Mouse (Mus musculus) 3134 (cell line): ENCODE data around the gene Lsm4.

Source experiments
- DNase-seq: peaks from one replicate; pipeline ENCODE4 v3.0.0-alpha.2; 2011; ENCODE audit warnings: low spot score; ENCODE audit not compliant: insufficient read length; ENCODE audit errors: extremely low read depth

Lsm4 gene

DNA sequence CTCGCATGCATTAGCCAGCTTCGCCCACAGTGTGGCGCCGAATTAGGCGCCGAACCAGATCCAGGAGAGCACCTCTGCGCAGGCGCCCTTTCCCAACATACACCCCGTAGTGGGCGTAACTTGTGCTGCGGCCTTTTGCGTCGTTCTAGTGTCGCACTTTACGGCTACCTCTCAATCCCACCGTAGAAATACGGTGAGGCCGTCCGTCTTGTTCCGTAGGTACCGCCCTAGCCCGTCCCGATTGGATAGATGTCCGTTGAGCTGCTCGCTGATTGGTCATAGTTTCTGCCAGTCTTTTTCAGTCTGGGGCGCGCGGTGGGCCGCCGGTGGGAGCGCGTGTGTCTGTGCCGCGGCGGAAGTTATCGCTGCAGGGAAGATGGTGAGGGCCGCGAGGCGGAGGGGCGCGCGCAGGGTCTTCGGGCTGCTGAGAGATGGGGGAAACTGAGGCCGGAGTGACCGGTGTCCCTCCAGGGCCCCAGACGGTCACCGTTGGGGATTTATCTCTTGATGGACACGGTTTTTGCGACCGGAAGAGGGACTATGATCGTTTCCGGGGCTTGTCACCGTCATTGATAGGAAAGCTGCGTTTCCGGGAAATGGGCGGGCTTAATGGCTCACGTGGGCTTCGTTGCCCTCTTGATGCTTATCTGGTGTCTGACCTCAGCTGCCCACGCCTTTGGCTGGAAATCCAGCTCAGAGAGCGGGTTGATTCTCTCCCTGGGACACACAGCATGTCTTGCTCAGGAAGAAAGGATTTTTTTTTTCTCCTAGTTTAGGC is at the start of gene Lsm4:
Gene Lsm4 (plus strand): TSS at position 170 of the 778 bp plus-strand sequence.
- DNase-seq = peak; percentile 95

DNA sequence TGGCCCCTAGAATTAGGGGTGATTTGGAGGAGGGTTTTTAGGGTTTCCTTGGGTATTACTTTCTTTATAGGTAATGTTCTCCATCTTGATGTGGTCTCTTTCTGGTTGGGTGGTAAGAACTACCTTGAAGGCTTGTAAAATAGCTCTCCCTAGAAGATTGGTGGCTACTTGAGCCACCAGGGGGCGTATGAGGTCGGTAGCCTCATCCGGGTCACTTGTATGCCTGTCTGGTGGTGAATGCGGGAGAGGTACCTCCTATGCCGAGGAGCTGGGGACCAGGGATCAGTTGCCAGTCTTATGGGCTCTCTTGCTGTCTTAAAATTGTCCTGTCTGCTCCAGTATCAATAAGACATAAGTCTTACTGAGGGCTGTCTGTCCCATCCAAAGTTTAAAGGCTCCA is 47.9 kb upstream of the Lsm4 start:
- DNase-seq = no peak

DNA sequence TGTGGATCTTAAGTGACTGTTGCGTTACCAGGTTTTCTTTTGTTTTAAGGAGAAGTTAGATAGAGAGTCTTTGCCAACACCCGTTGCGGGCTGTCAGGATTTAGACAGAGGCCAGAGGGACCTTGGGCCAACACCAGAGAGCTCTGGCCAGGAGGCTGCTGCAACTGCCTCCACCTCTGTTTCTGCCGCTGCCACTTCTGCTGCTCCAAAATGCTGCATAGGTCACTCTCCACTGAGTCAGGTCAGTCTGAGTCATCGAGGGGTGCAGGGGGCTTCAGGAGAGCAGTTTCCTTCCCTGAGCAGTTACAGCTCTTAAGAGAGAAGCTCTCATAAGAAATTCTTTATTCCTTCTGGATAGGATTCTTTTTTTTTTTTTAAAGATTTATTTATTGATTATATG is 46.0 kb upstream of the Lsm4 start:
- peak; percentile 66 for DNase-seq

DNA sequence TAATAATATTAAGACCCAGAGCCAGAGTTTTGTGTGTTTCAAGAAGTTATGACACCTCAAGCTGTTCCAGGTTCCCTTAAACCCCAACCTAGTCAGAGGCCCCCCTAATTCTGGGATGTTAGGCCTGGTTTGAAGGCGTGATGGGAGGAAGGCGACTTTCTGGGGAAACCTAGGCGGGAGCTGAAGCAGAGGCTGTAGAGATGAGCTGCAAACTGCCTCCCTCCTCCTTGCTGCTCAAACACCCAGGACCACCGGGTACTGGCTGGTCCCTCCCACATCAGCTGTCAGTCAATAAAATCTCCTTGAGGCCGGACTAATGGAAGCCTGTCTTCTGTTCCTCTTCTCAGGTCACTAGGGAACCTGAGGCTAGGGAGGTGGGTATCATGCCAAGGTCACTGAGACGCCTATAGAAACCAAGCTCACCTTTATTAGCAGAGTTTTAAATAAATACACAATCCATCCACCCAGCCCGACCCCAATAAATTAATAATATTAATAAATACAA is 44.0 kb upstream of the Lsm4 start:
- DNase-seq = no peak

DNA sequence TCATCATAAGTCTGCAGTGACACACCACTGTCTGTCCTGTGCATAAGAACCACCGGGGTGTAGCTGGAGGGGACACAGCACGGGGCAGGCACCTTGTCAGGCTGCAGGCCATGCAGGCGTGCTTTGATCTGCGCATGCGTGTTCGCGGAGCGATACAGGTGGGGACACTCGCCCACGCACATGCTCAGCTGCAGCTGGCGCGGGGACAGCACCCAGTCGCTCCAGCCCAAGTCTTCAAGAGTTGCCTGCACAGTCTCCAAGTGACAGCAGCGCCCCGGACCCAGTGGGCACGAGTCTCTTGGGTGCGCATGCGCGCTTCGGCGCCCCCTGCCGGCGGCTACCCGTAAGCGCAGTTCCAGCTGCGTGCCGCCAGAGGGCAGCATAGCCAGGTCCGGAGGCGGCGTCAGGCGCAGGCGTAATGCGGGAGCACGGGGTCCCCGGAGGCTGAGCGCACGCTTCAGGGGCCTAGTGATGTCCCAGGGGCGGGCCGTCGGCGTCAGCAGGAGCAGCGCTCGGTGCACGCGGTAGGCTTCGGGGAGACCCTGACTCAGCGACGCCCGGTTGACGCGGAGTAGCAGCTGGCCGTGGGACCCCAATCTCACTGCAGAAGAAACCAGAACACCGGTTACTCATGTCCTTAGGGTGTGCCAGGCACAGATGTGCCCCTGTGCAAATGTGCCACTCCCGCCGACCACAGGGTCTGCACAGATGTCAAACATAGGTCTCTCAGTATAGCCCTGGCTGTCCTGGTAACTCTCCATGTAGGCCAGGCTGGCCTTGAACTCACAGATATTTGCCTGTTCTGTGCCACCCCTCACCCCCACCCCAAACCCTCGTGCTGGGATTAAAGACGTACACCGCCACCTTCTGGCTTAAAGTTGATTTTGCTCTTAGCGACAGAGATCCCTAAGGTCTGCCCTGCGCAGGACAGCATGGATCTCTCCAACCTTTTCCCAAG is 43.2 kb upstream of the Lsm4 start:
- peak; percentile 92 for DNase-seq

DNA sequence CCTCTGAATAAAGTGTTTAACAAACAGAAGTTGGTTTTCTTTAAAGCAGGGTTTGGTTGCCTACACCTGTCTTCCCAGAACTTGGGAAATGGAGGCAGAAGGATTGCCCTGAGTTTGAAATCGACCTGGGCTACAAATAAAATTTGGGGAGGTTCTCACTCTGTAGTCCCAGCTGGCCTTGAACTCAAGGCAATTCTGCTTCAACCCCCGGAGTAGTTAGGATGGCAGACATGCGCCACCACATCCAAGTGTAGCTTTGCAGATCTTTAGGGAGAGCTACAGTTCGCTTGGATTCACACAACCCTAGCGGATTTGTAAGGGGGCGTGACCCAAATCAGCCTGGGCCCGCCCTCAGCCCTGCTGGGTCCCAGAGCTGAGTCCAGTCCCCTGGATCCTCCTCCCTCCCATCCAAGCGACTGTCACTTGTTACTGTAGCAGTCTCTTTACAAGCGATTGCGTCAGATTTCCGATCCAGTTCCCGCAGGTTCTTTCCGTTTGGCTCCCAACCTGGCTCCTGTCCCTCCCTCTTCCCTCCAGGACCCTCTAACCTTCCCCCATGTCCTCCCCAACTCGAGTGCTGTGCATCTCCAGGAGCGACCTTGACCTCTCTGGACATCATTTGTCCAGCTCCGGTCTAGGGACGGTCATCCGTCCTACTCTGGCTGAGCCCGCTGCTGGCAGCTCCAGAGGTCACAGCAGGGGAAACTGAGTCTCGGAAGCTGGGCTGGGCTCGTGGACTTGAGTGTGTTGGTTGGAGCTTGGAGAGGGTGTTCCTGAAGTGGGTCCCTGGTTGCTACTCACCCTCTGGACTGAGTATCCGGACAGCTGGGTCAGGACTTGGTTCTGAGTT is 42.3 kb upstream of the Lsm4 start:
- peak; percentile 80 for DNase-seq

DNA sequence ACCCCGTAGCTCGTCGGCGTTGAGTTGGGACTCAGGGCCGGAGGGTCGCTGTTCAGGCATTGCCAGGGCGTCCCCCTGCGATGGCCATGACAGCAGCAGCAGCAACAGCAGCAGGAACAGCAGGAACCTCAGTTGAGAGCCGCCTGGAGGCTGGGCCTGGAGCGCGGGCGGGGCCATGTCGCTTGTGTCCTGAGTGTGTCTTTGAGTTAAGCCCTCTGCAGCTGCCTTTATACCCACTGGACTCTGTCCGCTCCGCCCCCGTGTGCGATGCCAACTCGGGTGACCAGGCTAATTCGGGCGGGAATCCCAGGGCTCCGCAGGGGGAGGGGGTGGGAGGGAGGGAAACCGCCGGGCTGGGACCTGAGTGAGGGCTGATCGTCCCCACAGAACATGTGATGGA is 41.6 kb upstream of the Lsm4 start:
- peak; percentile 52 for DNase-seq

DNA sequence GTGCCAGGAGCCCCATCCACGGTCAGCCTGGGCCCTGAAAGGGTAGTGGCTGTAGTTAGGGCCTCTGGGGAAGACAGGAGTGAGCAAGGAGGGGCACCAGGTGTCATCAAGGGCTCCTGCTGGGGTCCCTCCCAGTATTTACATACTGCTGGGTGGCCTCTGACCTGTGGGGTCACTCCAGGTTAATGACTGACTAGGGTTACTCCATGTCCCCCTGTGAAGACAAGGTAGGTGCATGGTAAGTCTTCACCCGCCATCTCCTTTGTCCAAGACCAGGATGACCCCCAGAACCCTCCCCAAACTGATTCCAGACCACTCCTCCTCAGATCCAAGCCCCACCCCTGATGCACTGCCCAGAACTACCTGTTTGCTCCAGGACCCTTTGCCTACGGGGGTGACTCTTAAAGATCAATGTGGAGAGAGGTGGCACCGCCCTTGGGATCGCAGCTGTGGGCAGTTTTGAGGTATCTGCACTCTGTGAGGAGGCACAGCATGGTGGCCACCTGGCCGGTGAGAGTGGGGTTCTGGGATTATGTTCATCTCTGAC is 40.6 kb upstream of the Lsm4 start, which contains the start of gene Gdf15:
Gene Gdf15 (minus strand): TSS at position 111 of the 547 bp plus-strand sequence.
- DNase-seq = no peak

DNA sequence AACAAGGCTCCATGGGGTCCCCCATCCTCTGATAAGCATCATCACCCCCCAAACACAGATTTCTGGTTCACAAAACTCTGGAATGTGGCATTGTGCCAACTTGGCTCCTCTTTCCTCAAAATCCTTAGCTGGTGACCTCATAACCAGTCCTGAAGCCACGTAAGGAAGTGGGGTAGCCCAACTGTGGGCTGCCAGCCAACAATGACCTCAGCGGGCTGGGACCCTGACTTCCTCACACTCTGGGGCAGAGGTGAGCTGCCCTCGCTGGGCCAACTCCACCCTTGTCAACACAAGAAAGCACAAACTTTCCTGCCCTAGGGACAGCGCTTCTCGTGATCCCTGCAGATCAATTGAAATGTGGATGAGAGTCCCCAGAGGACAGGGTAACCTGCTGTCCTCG is 39.0 kb upstream of the Lsm4 start:
- DNase-seq = peak; percentile 81

DNA sequence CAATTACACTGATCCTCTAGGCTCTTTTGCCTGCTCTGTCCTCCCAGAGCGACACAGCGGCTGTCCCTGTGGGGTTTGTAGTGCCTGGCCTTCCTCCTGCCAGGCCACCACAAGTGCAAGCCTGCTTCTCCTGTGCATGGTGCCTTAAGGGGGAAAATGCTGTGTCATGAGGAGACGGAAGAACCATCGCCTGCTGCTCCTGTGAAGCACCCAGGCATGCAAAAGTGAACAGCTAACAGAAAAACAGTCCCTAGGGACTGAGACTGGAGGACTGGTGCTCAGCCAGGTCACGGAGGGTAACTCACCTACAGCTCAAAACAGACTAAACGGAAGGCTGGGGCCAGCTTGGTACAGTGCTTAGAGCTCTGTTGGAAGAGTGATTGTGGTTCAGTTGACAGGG is 37.5 kb upstream of the Lsm4 start:
- DNase-seq = peak; percentile 53

DNA sequence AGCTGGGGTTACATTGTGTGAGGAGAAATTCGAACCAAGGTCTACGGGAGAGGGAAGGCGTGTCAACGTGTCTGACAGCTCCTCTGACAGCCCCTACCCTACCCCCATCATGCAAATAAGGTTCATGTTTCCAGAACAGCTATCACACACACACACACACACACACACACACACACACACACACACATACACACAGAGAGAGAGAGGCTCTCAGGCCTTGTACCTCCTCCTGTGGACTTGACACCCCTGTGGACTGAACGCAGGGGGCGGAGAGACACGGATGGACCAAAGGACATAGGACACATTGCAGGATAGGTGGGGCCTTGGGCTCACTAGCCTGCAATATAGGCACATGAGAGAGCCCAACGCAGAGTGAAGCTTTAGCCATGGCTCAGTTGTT is 36.2 kb upstream of the Lsm4 start:
- DNase-seq = no peak

DNA sequence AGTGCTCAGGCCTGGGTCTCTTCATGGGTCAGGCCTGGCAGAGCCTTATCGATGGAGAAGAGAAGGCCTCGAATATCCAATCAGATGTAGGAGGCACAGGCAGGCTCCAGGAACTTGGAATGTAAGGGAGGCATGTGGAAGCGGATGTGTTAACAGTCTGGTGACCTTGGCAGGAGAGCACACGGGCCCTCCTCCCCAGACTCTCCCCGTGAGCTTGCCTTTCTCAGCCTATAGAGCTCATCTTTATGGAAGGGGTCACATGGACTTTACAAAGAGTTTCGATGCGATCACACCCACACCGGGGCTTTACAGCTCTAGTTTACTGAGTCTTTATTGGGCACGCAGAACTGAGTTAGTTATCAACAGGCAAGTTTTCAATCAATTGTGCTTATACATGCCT is 34.3 kb upstream of the Lsm4 start:
- no peak for DNase-seq

DNA sequence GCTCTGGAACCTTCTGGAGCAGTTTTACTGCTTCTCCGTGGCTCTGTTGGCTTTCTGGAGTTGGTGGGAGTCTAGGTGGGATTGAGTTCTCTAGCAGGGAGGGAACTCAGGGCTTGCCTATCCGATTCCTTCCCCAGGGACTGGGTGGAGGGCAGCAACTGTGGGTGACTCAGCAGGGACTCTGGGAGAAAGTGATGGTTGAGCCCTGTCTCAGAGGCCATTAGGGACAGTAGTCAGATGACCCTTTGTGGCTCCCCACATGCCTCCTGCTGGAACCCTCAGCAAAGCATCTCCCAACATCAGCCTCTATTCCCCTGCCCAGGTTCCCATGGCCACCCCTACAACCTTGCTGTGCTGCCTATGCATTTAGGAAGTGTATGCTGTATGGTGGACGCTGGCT is 30.0 kb upstream of the Lsm4 start:
- peak; percentile 55 for DNase-seq

DNA sequence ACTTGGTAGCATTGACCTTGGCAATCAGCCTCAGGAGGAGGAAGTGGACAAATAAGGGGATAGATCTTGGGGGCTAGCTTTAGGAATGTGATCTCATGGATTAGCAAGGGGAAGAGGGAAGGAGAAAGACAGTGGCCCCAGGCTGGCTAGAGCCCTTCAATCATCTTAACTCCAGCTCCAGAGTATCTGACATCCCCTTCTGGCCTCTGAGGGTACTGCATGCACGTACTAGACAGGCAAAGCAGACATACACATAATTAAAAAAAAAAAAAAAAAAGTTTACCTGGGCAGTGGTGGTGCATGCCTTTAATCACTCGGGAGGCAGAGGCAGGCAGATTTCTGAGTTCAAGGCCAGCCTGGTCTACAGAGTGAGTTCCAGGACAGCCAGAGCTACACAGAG is 29.0 kb upstream of the Lsm4 start:
- DNase-seq = no peak

DNA sequence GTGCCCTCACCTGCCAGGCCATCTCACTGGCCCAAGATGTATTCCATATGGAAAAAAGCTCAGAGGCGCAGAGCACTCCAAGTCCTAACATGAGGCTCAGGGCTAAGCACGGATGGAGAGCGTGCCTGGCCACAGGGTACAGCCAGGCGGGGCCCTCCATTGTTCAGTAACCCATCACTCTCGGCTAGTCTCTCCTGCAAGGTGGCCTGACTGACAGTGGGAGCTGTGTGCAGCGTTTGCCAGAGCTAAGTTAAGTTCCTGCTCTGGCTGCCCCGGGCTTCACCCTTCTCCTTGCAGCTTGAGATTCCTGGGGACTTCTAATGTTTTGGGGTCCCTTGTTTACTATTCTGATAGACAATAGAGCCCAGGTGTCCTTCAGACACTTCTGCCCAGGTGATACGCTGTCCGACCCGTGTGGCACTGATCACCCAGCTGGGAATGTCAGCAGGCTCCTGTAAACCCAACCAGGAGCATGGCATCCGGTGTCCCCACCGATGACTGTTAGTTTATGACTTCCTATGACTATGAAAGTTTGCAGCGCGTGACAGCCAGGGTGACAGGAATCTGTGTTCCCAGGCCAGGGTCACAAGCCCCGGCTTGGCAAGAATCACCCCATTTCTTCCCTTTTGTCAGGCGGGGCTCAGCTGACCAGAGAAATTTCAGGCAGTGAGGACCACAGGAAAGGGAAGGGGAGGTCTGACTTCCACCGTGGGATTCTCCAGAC is 27.4 kb upstream of the Lsm4 start:
- DNase-seq = no peak

DNA sequence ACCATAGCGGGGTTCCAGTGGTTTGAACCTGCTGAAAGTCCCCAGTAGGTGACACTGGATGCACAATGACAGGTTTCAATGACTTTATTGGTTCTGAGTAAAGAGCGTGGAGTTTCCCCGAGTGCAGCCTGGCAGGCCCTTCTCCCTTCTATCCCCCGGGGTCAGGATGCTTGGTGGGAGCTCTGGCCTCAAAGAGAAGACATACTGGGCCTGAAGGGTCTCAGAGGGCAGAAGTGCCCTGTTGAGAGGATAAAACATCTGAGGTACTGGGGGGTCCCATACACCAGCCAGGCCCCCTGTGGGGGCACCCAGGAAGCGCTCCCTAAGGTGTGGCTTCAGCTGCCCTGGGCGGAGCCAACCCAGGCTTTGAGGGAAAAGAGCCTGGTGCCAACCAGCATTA is 26.7 kb upstream of the Lsm4 start:
- no peak for DNase-seq

DNA sequence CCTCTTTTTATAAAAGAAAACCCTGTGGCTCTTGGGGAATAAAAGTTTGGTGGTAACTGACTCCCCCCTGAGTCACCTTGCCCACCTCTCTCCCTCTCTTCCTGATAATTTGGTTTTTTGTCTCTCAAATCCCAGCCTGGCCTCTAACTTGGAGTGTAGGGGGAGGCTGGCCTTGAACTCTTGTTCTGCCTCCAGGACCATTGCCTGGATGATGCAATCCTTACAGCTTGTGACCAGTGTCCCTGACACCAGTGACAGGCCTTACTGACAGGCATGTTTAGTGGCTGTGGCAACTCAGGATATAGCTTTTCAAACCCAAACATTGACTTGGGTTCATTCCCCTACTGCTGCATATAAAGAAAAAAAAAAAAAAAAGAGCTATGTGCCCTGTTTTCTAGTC is 26.3 kb upstream of the Lsm4 start:
- no peak for DNase-seq

DNA sequence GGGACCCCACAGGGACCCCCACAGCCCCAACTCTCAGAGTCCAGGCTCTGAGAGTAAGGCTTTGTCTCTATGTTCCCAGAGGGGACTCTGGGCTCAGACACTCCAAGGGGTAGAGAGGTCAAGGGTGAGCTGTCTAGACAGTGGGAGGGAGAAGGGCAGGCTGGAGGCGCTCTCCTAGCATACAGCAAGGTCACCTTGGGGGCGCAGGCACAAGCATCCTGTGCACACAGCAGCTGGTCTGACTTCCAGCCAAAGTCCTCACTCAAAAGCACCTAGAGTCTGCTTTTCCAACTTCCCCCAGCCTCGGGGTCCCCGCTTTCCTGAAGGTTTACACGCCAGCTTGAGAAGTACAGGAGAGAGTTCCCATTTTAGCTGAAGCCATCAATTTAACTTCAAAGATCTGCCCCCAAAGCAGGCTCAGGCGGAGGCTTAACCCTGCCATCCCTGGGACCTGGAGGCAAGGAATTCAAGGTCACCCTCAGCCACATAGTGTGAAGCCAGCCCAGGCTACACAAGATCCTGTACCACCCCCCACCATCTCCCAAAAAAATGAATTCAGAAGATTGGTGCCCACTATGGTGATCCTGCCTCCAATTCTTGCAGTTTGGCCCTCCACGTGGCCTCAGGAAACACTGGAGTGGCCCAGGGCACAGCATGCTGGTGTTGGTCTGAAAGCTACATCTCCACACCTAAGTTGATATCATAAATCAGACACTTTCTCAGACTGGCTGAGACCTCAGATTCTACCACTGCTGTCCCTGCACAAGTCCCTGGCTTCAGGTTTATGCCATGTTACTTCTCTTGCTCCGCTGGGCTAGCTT is 25.5 kb upstream of the Lsm4 start:
- no peak for DNase-seq

DNA sequence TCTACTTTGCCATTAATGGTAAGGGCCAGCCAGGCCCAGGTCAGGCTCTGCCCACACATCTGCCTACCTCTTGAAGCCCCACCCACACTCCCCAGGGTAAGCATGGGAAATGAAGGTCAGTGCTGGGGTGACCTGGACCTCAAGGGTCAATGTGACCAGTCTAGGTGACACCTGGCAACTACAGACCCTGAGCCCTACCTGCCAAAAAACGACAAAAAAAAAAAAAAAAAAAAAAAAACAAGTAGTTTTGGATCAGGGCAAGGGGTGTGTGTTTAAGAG is 24.9 kb upstream of the Lsm4 start:
- DNase-seq = no peak
